Mouse (Mus musculus): Measurements from ENCODE around the gene Lypd6b. TPM values are rescaled to one million over a fixed set of nuclear protein-coding genes. Genes with fewer than 3 reads are reported as not detected.
A peak's percentile ranks its signal among the peaks of the same experiment; 100 is the strongest.

Lypd6b gene
- total and polyA plus RNA-seq, 2 experiments from 2014 or later = 13.9 to 21.8 TPM

GRCm38 (mm10) chr2:49788051-49788418 lies 547 bp downstream of the Lypd6b start:
- H3K36me3 ChIP-seq (ENCODE audit: insufficient read depth, low read length) = no peaks in the 10 kb centered on the region
- no peak for TF ChIP-seq CTCF (IDR thresholded peaks at IDR 0.05; ENCODE audit: low read depth)
- peak overlapping the region; percentile 67 for H3K4me3 ChIP-seq (ENCODE audit: low read length)
- peak overlapping the region; percentile 100 for H3K4me2 ChIP-seq (ENCODE audit: low read depth, low read length)
- H3K9ac ChIP-seq (replicated peaks; ENCODE audit: low read length) = peak overlapping the region; percentile 66
- H3K4me1 ChIP-seq (ENCODE audit: insufficient read depth, low read length) = no peaks in the 10 kb centered on the region
- H3K27ac ChIP-seq = no peak overlapping the region
- peak; percentile 42 for ATAC-seq
- DNase-seq (ENCODE audit: low spot score) = no peak
- no peaks in the 10 kb centered on the region for H3K9me3 ChIP-seq (ENCODE audit: low read length)
- no peaks in the 10 kb centered on the region for H3K27me3 ChIP-seq (ENCODE audit: insufficient read depth, low read length)
- WGBS = under 1% methylated on average over 14 of the region's 14 CpGs

GRCm38 (mm10) chr2:49788643-49789042 lies 1.2 kb downstream of the Lypd6b start:
- ATAC-seq = no peak
- no peak overlapping the region for H3K4me3 ChIP-seq (ENCODE audit: low read length)
- WGBS = 19% methylated on average over 3 of the region's 3 CpGs
- H3K9me3 ChIP-seq (ENCODE audit: low read length) = no peaks in the 10 kb centered on the region
- DNase-seq (ENCODE audit: low spot score) = no peak
- TF ChIP-seq CTCF (IDR thresholded peaks at IDR 0.05; ENCODE audit: low read depth) = no peak
- no peaks in the 10 kb centered on the region for H3K27me3 ChIP-seq (ENCODE audit: insufficient read depth, low read length)
- H3K27ac ChIP-seq = no peak overlapping the region
- H3K36me3 ChIP-seq (ENCODE audit: insufficient read depth, low read length) = no peaks in the 10 kb centered on the region
- no peaks in the 10 kb centered on the region for H3K4me1 ChIP-seq (ENCODE audit: insufficient read depth, low read length)
- H3K9ac ChIP-seq (replicated peaks; ENCODE audit: low read length) = no peak overlapping the region
- H3K4me2 ChIP-seq (ENCODE audit: low read depth, low read length) = peak overlapping the region; percentile 100

DNA sequence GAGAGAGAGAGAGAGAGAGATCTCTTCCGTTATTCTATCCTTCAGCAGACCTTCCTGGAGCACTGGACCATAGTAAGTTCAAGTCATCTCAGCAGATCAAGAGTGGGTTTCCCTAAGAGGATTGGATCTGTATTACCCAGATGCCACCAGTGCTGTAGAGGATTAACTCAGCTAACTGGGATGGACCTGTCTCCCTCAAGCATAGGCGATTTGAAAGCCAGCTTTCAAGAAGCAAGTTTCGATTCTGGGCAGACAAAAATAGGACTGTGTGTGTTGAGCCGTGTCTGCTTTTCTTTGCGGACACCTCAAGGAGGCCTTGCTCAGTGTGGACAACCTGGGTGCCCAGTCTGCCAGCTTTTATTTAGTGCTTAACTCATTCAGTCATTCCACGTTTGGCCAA lies 1.6 kb downstream of the Lypd6b start:
- H3K4me1 ChIP-seq (ENCODE audit: insufficient read depth, low read length) = no peaks in the 10 kb centered on the region
- no peak overlapping the region for H3K9ac ChIP-seq (replicated peaks; ENCODE audit: low read length)
- no peak overlapping the region for H3K27ac ChIP-seq
- TF ChIP-seq CTCF (IDR thresholded peaks at IDR 0.05; ENCODE audit: low read depth) = no peak
- no peaks in the 10 kb centered on the region for H3K27me3 ChIP-seq (ENCODE audit: insufficient read depth, low read length)
- no peak overlapping the region for H3K4me3 ChIP-seq (ENCODE audit: low read length)
- 71% methylated on average over 6 of the region's 6 CpGs for WGBS
- no peaks in the 10 kb centered on the region for H3K36me3 ChIP-seq (ENCODE audit: insufficient read depth, low read length)
- no peak overlapping the region for H3K4me2 ChIP-seq (ENCODE audit: low read depth, low read length)
- ATAC-seq (no peak), DNase-seq (ENCODE audit: low spot score) (no peak)
- H3K9me3 ChIP-seq (ENCODE audit: low read length) = no peaks in the 10 kb centered on the region

DNA sequence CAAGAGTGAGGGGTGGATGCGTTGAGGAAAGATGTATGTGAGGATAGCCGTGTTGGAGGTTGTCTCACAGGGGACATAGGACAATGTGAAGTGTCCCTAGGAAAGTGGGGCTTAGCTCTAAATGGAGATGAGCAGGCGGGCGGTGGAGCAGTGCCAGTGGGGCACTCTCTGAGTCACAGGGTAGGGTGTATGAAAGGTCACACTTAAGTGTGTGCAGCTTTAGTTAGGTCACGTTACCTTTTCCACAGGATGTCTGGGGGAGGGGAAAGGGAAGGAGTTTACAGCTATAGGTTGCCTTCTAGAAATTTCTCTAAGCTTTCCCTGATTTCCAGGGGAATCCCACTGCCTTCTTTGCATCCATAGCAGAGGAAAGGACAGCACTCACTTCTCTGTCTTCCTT lies 2.0 kb downstream of the Lypd6b start:
- Histone ChIP-seq H3K27ac (no peak overlapping the region), H3K9ac (replicated peaks; ENCODE audit: low read length) (no peak overlapping the region), H3K4me3 (ENCODE audit: low read length) (no peak overlapping the region), H3K36me3 (ENCODE audit: insufficient read depth, low read length) (no peaks in the 10 kb centered on the region), H3K27me3 (ENCODE audit: insufficient read depth, low read length) (no peaks in the 10 kb centered on the region), H3K9me3 (ENCODE audit: low read length) (no peaks in the 10 kb centered on the region), H3K4me2 (ENCODE audit: low read depth, low read length) (no peak overlapping the region), H3K4me1 (ENCODE audit: insufficient read depth, low read length) (no peaks in the 10 kb centered on the region)
- DNase-seq (ENCODE audit: low spot score) = no peak
- no peak for TF ChIP-seq CTCF (IDR thresholded peaks at IDR 0.05; ENCODE audit: low read depth)
- ATAC-seq = no peak
- WGBS = 84% methylated on average over 5 of the region's 5 CpGs

DNA sequence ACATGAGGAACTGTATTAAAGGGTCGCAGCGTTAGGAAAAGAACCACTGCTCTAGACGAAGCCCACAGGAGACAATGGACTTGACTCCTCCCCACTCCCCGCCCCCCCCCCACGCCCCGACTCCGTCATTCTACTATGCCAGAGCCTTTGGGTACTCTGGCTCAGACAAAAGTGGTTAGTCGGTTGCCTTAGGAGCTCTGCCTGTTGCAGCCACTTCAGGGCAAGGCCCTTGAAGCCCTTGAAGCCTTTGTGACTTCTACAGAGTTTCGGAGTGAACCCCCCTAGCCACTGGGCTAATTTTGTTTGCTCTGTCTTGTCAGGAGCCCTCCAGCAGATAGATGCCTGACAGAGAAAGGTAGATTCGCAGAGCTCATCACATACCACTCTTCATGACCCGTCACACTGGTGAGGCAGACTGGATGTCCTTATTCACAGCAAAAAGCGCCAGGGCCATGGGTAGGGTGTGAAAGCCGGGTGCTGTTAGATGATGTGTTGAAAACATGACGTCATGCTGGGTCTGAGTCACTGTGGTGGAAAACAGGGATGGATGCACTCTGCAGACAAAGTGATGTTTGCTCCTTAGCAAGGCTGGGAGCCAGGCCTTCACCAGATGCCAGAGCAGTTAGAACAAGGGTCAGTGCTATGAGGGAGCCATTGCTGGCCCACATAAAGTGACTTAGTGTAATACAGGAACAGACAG lies 10.1 kb downstream of the Lypd6b start:
- H3K4me1 ChIP-seq (ENCODE audit: insufficient read depth, low read length) = no peaks in the 10 kb centered on the region
- H3K27me3 ChIP-seq (ENCODE audit: insufficient read depth, low read length) = no peaks in the 10 kb centered on the region
- H3K4me3 ChIP-seq (ENCODE audit: low read length) = no peak overlapping the region
- 56% methylated on average over 14 of the region's 14 CpGs for WGBS
- H3K27ac ChIP-seq = no peak overlapping the region
- no peak overlapping the region for H3K9ac ChIP-seq (replicated peaks; ENCODE audit: low read length)
- no peaks in the 10 kb centered on the region for H3K36me3 ChIP-seq (ENCODE audit: insufficient read depth, low read length)
- peak; percentile 29; the same call in 1 of the 2 replicates for ATAC-seq
- H3K4me2 ChIP-seq (ENCODE audit: low read depth, low read length) = no peak overlapping the region
- no peaks in the 10 kb centered on the region for H3K9me3 ChIP-seq (ENCODE audit: low read length)
- no peak for TF ChIP-seq CTCF (IDR thresholded peaks at IDR 0.05; ENCODE audit: low read depth)
- DNase-seq (ENCODE audit: low spot score) = no peak

DNA sequence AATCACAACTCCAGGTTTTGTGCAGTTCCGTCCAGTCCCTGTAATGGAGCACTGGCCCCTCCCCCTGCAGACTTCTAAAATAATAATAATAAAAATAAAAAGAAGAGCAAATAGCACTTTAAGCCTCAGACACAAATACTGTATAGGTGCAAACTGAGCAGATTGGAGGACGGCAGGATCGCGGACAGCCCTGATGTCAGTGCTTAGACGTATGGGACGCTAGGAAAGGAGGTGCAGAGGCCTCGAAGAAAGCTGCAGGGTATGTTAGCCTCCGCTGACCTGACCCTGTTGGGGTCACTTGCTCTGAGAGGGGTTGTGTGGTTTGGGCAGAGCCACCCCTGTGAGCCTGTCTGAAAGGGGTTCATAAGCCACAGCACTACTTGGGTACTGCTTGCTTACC lies 17.0 kb downstream of the Lypd6b start:
- TF ChIP-seq CTCF (IDR thresholded peaks at IDR 0.05; ENCODE audit: low read depth) = no peak
- DNase-seq (ENCODE audit: low spot score) (no peak), ATAC-seq (no peak)
- 76% methylated on average over 8 of the region's 8 CpGs for WGBS
- Histone ChIP-seq H3K27ac (no peak overlapping the region), H3K4me2 (ENCODE audit: low read depth, low read length) (no peak overlapping the region), H3K36me3 (ENCODE audit: insufficient read depth, low read length) (no peaks in the 10 kb centered on the region), H3K9ac (replicated peaks; ENCODE audit: low read length) (no peak overlapping the region), H3K9me3 (ENCODE audit: low read length) (no peaks in the 10 kb centered on the region), H3K27me3 (ENCODE audit: insufficient read depth, low read length) (no peaks in the 10 kb centered on the region), H3K4me1 (ENCODE audit: insufficient read depth, low read length) (no peaks in the 10 kb centered on the region), H3K4me3 (ENCODE audit: low read length) (no peak overlapping the region)

- Histone ChIP-seq H3K4me1 (ENCODE audit: insufficient read depth, low read length) (no peaks in the 10 kb centered on the region), H3K9ac (replicated peaks; ENCODE audit: low read length) (no peak overlapping the region), H3K27ac (no peak overlapping the region), H3K4me3 (ENCODE audit: low read length) (no peak overlapping the region), H3K36me3 (ENCODE audit: insufficient read depth, low read length) (no peaks in the 10 kb centered on the region), H3K4me2 (ENCODE audit: low read depth, low read length) (no peak overlapping the region), H3K9me3 (ENCODE audit: low read length) (no peaks in the 10 kb centered on the region), H3K27me3 (ENCODE audit: insufficient read depth, low read length) (no peaks in the 10 kb centered on the region)
- ATAC-seq = peak; percentile 64; the same call in 1 of the 2 replicates
- 49% methylated on average over 11 of the region's 11 CpGs for WGBS
- no peak for TF ChIP-seq CTCF (IDR thresholded peaks at IDR 0.05; ENCODE audit: low read depth)
- peak; percentile 44 for DNase-seq (ENCODE audit: low spot score)
Measured at GRCm38 (mm10) chr2:49805736-49806371, 18.4 kb downstream of the Lypd6b start.

Data from hindbrain, postnatal 0 days (tissue).